26 mouse cellular contexts compared by ENCODE assay signal in the genomic region with DNA sequence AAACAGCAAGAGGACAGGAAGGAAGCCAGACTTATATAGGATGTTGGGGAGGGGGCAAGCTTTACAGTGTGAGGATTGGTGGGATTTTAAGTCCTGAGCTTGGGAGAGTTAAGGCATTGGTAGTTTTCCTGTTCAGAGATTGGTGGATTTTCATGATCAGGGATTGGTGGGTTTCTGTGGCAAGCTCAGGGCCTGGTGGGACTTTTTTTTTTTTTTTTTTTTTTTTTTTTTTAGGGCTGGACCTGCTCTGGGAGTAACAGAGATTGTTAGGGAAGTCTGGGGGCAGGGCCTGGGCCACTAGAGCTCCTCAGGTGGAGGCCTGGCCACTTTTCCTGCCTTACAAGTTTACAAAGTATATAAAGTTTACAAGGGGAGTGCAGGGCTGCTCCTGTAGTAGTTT.
"Had no signal": no experiment of that assay in that cellular context is flagged by ENCODE, and none has a peak within 500 bp of the region (broad histone marks: within the 10 kb centered on the region; RNA-seq: fewer than 3 reads in every experiment).

No protein-coding gene starts in this region.

- H3K4me1 ChIP-seq: heart, embryonic 13.5 days; heart, embryonic 15.5 days; hindbrain, embryonic 13.5 days; hindbrain, embryonic 15.5 days; kidney, embryonic 15.5 days; limb, embryonic 13.5 days; limb, embryonic 15.5 days; liver, embryonic 12.5 days had no signal

- H3K9me3 ChIP-seq: hindbrain, embryonic 13.5 days; hindbrain, embryonic 15.5 days; liver, embryonic 12.5 days had no signal

- H3K9ac ChIP-seq: heart, embryonic 13.5 days; heart, embryonic 15.5 days; hindbrain, embryonic 13.5 days; hindbrain, embryonic 15.5 days; kidney, embryonic 15.5 days; limb, embryonic 13.5 days; limb, embryonic 15.5 days; liver, embryonic 12.5 days had no signal

- H3K27me3 ChIP-seq: heart, embryonic 13.5 days; heart, embryonic 15.5 days; hindbrain, embryonic 13.5 days; hindbrain, embryonic 15.5 days; kidney, embryonic 15.5 days; limb, embryonic 13.5 days; limb, embryonic 15.5 days; liver, embryonic 12.5 days had no signal

- H3K36me3 ChIP-seq: hindbrain, embryonic 13.5 days; hindbrain, embryonic 15.5 days had no signal

- H3K27ac ChIP-seq: heart, adult 2 months; heart, embryonic 13.5 days; heart, embryonic 15.5 days; hindbrain, embryonic 13.5 days; hindbrain, embryonic 15.5 days; hindbrain, postnatal 0 days; kidney, embryonic 15.5 days; kidney, postnatal 0 days; limb, embryonic 13.5 days; limb, embryonic 15.5 days; liver, embryonic 12.5 days had no signal

- ATAC-seq: hindbrain, postnatal 0 days; intestine, embryonic 16.5 days; liver, embryonic 12.5 days had no signal

- DNase-seq: gastrocnemius, postnatal 14 days; gastrocnemius, postnatal 36 days; heart, adult 11 months; heart, adult 2 months; heart, postnatal 14 days; heart, postnatal 36 days; kidney, adult 11 months; kidney, adult 2 months; kidney, adult 9 months; kidney, postnatal 14 days; kidney, postnatal 36 days; layer of hippocampus, adult 9-11 months; layer of hippocampus, postnatal 36 days; left cerebral cortex, postnatal 4 days had no signal

- H3K4me2 ChIP-seq: heart, embryonic 11.5 days; heart, embryonic 13.5 days; heart, embryonic 15.5 days; hindbrain, embryonic 13.5 days; hindbrain, embryonic 15.5 days; kidney, embryonic 15.5 days; limb, embryonic 13.5 days; limb, embryonic 15.5 days; liver, embryonic 12.5 days had no signal

- H3K4me3 ChIP-seq: heart, adult 2 months; heart, embryonic 13.5 days; heart, embryonic 15.5 days; hindbrain, embryonic 13.5 days; hindbrain, embryonic 15.5 days; kidney, embryonic 15.5 days; limb, embryonic 13.5 days; limb, embryonic 15.5 days; liver, embryonic 12.5 days had no signal
